Mouse (Mus musculus): ENCODE measurements around the gene Cd59a. TPM values are rescaled to one million over a fixed set of nuclear protein-coding genes. Genes with fewer than 3 reads are reported as not detected.
"Not testable (repeated sequence)": the region's sequence is repeated elsewhere in the genome, so short reads cannot be mapped to it uniquely, and the experiment has no call there.

The Cd59a gene
- total RNA-seq, 2 experiments from 2014 or later: 3.7 to 4.1 TPM

- intact Hi-C loops (cut with DNase I): no loop called here
- no peak for DNase-seq (ENCODE audit: low spot score in 2 of 2)
Measured at GRCm38 (mm10) chr2:104099946-104100345, 4.3 kb downstream of the Cd59a start.

DNA sequence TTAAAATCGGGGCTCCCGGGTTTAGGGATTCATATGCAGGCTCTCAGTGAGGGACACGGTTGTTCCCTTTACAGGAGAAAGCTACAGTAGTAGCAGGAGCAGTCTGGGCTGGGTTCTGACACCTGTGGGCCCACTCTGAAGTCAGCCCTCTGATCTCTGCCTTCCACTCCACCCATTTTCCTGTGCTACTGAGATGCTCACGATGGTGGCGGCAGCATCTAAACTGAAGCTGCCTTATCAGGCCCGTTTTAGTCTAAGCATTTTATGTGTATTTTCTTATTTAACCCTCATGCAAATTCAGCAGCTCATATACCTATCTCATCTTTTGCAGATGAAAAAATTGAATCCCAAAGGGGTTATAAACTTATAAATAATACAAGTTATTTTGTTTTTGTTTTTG is 9.2 kb downstream of the Cd59a start:
- DNase-seq (ENCODE audit: low spot score in 2 of 2): no peak
- intact Hi-C loops (cut with DNase I): no loop called here

DNA sequence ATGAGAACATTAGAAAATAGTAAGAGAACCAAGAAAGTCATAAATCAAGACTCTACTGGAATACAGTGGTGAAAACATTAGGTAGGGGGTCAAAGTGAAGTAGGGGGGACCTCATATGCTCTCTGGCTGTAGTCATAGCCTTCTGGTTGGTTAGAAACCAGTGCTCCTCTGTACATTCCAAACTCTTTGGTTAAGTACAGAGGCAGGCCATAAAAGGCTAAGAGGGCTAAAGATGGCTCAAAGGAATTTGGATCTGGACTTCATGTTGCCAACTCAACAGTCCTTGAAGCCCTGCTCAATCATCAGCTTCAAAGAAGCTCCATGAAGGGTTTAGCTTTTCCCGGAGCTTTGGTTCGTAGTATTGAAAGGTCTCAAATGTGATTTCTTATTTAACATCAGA is 13.4 kb downstream of the Cd59a start:
- intact Hi-C loops (cut with DNase I); DNase-seq (ENCODE audit: low spot score in 2 of 2): not testable (repeated sequence)

DNA sequence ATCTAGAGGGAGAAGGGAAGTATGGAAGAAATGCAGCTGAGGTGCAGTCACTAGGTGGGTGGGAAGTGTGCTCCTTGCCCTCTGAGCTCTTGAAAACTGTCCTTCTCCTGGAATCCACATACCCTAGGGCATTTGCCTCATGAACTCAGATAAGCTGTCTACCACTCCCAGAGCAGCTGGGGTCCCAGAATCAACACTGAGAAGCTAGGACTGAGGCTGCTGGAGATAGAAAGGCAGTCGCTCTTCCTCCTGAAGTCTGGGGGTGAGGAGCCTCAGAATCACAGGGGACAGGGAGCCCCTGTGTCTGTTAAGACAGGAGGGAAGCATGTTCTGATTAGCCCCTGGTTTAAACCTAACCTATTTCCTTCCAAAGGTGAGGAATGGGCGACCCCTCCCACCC is 13.9 kb downstream of the Cd59a start:
- DNase-seq (ENCODE audit: low spot score in 2 of 2): no peak
- intact Hi-C loops (cut with DNase I): no loop called here

GRCm38 (mm10) chr2:104110031-104110430 is 14.4 kb downstream of the Cd59a start:
- intact Hi-C loops (cut with DNase I): no loop called here
- no peak for DNase-seq (ENCODE audit: low spot score in 2 of 2)

DNA sequence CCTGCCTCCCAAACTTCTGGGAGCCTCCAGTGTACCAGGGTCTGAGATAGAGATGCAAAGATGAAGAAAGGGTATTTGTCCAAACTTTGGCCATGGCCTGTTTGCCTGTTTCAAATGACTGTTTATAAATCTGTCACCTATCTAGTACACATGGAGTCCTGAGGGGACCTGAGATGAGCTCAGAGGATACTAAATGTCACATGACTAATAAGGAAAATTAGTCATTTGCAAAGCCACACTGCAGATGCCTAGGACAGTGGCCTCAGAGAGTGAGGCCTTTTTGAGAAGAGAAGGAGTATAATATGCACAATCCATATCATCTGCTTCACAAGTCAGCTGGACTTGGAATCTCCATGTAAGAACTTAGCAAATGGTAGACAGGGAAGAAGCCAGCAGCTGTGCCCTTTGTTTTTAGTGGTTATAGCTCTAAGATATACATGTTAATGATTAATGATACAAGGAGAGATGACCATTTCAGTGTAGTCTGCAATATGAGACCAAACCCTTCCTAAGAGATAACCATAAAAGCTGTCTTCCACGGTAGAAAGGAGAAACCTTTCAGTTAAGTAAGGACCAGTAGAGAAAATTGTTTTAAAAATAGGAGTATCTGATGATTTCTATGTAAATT is 15.7 kb downstream of the Cd59a start:
- DNase-seq (ENCODE audit: low spot score in 2 of 2); intact Hi-C loops (cut with DNase I): not testable (repeated sequence)

- DNase-seq (ENCODE audit: low spot score in 2 of 2); intact Hi-C loops (cut with DNase I): not testable (repeated sequence)
Measured at GRCm38 (mm10) chr2:104113563-104113962, 18.0 kb downstream of the Cd59a start.

GRCm38 (mm10) chr2:104114898-104115297 is 19.3 kb downstream of the Cd59a start:
- DNase-seq (ENCODE audit: low spot score in 2 of 2): no peak
- intact Hi-C loops (cut with DNase I): no loop called here

- DNase-seq (ENCODE audit: low spot score in 2 of 2); intact Hi-C loops (cut with DNase I): not testable (repeated sequence)
Measured at GRCm38 (mm10) chr2:104117173-104117572, 21.6 kb downstream of the Cd59a start.

GRCm38 (mm10) chr2:104119097-104119496 is 23.5 kb downstream of the Cd59a start:
- no peak for DNase-seq (ENCODE audit: low spot score in 2 of 2)
- intact Hi-C loops (cut with DNase I): no loop called here

GRCm38 (mm10) chr2:104120312-104120711 is 24.7 kb downstream of the Cd59a start:
- intact Hi-C loops (cut with DNase I): loop anchor here (10.0 kb wide), 1 partner anchor 326 kb away; the partner anchor contains the start of gene Caprin1

GRCm38 (mm10) chr2:104121681-104122504 is 26.3 kb downstream of the Cd59a start:
- DNase-seq (ENCODE audit: low spot score in 2 of 2): no peak
- intact Hi-C loops (cut with DNase I): loop anchor here (10.0 kb wide), 1 partner anchor 327 kb away; the partner anchor contains the start of gene Caprin1

More at GRCm38 (mm10) chr2:104120312-104120711, 24.7 kb downstream of the Cd59a start:
- DNase-seq (ENCODE audit: low spot score in 2 of 2): no peak

- DNase-seq (ENCODE audit: low spot score in 2 of 2): peak; percentile 82
- intact Hi-C loops (cut with DNase I): loop anchor here (10.0 kb wide), 1 partner anchor 328 kb away; the partner anchor contains the start of gene Caprin1
Measured at GRCm38 (mm10) chr2:104122505-104123378, 27.1 kb downstream of the Cd59a start, which contains the start of gene A930018P22Rik. Gene A930018P22Rik, plus strand, starts transcription at chr2:104122769.

- intact Hi-C loops (cut with DNase I): loop anchor here (10.0 kb wide), 1 partner anchor 329 kb away; the partner anchor contains the start of gene Caprin1
- DNase-seq (ENCODE audit: low spot score in 2 of 2): no peak
Measured at GRCm38 (mm10) chr2:104123540-104123939, 27.9 kb downstream of the Cd59a start.

DNA sequence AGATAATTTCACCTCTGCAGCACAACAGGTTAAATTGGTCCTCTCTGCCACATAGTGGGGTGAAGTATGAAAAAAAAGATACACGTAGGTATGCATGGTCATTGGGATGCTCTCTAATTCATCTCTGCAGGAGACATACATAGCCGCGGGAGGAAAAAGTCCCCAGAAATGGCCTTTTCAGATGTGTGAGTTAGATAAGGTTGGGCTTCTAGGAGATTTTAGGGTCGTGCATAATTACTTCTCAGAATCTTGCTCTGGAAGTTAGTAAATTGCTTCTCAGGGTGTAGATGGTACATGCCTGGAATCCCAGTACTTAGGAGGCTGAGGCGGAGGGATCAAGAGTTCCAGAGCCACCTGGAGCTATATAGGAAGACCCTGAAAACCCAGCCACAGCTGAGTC is 28.5 kb downstream of the Cd59a start:
- intact Hi-C loops (cut with DNase I): loop anchor here (10.0 kb wide), 1 partner anchor 329 kb away; the partner anchor contains the start of gene Caprin1

DNA sequence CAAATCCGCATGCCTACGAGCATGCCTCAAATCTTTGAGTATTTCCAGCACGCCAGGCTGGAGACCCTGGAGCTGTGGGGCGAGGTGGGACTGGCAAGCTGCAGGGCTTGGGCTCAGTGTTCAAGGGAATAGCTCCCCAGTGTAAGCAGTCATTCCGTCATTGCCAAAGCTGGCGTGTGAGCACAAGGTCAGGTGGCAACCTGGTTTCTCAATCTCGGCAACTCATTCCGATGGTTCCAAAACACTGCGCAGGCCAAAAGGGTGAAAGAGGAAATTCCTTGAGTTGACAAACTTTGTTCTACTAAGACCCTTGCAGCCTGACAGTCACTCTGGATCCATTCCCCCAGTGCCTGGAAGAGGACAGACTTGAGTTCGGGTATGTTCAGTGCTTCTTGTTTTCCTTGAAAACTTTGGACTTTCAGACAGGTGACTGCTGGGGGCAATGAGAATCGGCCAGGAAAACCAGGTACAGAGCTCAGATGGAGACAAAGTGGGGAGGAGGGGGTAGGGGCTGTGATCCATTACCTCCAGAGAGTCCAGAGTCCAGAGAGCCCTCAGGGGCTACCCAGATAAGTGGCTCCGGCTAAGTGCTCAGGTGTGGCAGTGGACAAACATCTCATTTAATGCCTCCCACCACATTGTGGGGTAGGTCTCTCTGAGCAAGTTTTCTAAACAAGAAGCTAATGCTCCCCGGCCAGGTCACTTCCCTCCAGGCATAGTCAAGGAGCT is 33.4 kb downstream of the Cd59a start:
- no peak for DNase-seq (ENCODE audit: low spot score in 2 of 2)
- intact Hi-C loops (cut with DNase I): loop anchor here (10.0 kb wide), 1 partner anchor 334 kb away; the partner anchor contains the start of gene Caprin1

More for the DNA sequence above, 28.5 kb downstream of the Cd59a start:
- no peak for DNase-seq (ENCODE audit: low spot score in 2 of 2)

GRCm38 (mm10) chr2:104130165-104130564 is 34.6 kb downstream of the Cd59a start:
- no peak for DNase-seq (ENCODE audit: low spot score in 2 of 2)
- intact Hi-C loops (cut with DNase I): loop anchor here (5.0 to 10.0 kb wide), 2 partner anchors 205 to 452 kb away; no protein-coding TSS in a partner anchor

- no peak for DNase-seq (ENCODE audit: low spot score in 2 of 2)
- intact Hi-C loops (cut with DNase I): loop anchor here (5.0 to 10.0 kb wide), 2 partner anchors 204 to 451 kb away; no protein-coding TSS in a partner anchor
Measured at GRCm38 (mm10) chr2:104130969-104131368, 35.4 kb downstream of the Cd59a start.
